Mouse (Mus musculus): Measurements from ENCODE around the gene Aspscr1.
A peak's percentile ranks its signal among the peaks of the same experiment; 100 is the strongest.
"Not testable (repeated sequence)": the region's sequence is repeated elsewhere in the genome, so short reads cannot be mapped to it uniquely, and the experiment has no call there.

Gene Aspscr1

DNA sequence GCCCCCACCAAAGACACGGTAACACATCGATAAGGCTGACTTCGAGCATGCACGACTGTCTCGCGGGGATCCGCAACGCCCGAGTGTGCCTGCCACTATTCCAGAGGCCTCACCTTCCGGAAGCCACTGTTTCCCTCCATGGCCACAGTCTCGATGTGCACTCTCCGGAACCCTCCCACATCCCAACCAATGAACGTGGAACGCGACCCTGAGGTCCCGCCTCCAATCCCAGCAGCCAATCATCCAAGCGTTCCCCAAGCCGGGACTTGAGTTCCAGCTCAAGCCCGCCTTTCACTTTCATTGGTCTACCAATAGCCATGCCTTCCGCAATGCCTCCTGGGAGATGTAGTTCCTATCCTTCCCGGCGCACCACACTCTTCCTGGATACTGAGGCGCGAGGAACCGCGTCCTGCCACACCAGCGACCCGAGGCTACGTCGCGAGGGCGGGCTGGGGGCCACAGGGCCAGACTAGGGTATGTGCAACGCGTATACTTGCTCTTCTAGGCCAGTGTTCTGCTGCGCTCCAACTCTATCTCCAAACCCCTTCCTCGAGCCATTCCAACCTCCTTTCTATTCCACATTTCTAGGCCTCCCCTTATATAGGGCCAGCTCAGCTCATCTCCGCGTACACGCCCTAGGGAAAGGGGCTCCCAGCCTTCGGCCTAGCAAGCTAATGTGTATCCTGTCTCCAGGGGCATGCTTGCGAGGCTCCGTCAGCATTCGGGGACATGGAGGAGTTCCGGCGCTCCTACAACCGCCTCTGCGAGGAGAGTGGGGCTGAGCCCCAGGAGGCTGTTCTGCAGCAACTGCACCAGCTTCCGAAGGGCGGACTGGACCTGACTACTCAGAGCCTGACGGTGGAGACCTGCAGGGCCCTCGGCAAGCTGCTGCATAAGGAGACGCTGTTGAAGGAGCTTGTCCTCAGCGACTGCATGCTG is 41.1 kb downstream of the Aspscr1 start, which contains the start of the genes Cenpx and Lrrc45:
Gene Cenpx (minus strand): TSS at position 159 of the 939 bp plus-strand sequence.
Gene Lrrc45 (plus strand): TSS at position 346 of the 939 bp plus-strand sequence.
- peak; percentile 97 to 99 for DNase-seq (ENCODE audit: low spot score in 2 of 2)

DNA sequence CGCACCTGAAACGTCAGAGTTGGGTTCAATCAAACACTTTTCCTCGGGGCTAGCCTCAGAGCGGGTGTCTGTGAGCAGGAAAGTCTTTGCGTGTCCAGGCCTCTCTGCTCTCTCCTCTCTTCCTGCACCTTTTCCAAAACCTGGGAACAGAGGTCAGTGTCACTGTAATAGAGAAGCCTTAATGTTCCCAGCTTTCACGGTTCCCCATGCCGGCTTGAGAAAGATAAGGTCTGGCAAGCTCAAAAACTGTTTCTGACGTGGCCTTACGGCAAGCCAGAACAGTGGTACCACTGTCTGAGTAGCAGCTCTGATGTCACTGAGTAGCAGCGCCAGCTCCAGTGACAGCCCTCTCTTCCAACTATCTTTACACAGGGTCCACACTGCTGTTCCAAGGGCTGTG is 41.8 kb downstream of the Aspscr1 start:
- no peak for DNase-seq (ENCODE audit: low spot score in 2 of 2)

DNA sequence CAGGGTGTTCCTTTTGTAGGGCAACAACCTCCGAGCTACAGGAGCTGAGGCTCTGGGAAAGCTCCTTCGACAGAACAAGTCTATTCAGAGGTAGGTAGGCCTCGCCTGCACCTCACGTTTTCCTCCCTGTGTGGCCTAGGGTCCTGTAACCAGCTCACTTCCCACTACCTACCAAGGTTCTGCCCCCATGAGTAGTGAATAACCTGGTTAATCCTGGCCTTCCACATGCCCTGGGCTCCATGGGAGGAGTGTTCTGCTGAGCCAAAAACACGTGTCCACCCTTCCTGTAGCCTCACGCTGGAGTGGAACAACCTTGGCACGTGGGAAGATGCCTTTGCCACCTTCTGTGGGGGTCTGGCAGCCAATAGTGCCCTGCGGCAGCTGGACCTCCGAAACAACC is 42.4 kb downstream of the Aspscr1 start:
- DNase-seq (ENCODE audit: low spot score in 2 of 2), result no peak

DNA sequence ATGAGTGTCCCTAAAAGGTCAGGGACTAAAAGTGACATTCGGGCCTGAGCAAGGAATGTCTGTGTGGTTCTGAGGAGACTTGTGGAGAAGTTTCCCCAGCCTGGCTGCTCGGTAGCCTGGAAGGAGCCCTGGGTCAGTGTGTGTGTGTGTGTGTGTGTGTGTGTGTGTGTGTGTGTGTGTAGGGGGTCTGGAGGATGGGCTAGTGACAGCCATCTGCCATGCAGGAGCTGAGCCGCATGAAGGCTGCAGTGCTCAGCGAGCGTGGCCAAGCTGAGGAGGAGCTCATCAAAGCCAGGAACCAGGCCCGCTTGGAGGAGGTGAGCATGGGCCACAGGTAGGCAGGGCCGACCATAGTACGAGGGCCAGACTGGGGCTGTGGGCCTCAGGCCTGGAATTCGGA is 46.5 kb downstream of the Aspscr1 start:
- DNase-seq (ENCODE audit: low spot score in 2 of 2), result no peak

DNA sequence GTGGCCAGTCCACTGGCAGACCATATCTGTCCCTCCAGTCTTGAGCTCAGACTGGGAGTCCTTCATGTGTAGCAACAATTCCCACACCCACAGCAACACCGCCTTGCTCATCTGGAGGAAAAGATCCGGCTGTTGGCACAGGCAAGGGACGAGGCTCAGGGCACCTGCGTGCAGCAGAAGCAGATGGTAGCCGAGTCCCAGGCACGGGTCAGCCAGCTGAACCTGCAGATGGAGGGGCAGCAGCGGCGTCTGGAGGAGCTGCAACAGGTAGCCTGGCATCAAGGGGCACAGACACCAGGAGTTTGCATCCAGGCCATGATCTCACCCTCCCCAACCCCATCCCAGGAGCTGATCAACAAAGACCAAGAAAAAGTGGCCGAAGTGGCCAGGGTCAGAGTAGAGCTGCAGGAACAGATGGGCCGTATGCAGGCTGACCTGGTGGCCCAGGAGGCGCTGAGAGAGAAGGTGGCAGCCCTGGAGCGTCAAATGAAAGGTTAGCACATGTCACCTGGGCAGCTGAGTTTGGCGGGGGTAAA is 47.1 kb downstream of the Aspscr1 start:
- no peak for DNase-seq (ENCODE audit: low spot score in 2 of 2)

DNA sequence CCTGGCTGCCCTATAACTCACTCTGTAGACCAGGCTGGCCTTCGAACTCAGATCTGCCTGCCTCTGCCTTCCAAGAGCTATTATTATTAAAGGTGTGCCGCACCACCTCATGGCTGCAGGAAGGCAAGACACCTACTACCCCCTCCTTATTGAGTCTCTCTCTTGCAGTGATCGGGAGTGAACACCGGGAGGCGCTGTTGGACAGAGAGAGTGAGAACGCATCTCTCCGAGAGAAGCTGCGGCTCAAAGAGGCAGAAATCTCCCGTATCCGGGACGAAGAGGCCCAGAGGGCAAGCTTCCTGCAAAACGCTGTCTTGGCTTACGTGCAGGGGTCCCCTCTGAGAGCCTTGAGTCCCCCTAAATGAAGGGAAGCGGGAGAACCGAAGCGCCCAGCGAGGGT is 47.7 kb downstream of the Aspscr1 start:
- peak in 1 of 2 experiments; percentile 90 for DNase-seq (ENCODE audit: low spot score in 2 of 2)

DNA sequence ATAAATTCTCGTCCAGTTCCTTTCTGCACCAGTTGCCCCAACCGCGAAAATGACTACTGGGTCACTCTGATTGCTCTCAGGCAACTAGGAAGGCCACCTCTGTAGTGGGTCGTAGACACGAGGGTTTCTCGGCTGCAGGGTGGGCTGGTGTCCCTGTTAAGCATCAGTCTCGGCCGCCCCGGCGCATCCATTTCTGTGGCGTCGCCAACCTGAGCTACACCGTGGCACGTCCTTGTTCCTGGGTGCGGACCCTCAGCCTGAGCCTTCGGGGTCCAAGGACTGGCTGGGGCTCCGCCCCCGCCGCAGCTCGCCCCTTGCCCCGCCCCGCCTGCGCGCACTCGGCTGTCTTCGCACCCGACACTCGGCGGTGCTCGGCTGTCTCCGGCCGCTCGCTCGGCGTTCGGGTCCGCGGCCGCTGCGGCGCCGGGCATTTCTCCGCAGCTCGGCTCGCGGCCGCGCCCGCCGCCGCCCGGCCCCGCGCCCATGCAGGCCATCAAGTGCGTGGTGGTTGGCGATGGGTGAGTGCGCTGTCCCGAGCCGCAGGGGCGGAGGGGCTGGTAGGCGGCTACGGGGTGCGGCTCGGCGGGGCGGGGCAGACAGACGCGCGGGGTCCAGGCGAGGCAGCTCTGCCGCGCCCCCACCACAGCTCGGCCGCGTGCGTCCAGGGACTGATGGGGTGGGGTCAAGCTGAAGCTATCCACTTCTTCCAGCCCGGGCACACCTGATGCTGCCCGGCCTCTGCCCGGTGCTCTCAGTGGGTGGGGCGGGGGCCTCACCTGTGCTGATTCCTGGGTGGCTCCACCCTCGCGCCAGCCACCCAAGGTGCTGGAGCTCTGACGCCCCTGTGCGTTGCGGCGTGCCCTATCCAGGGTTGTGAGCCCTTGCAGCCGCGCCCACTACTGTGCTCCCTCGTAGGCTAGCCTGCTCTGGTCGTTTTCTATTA is 48.6 kb downstream of the Aspscr1 start, which contains the start of gene Rac3:
Gene Rac3 (plus strand): TSS at position 347 of the 943 bp plus-strand sequence.
- peak in 1 of 2 experiments; percentile 44 for DNase-seq (ENCODE audit: low spot score in 2 of 2)

DNA sequence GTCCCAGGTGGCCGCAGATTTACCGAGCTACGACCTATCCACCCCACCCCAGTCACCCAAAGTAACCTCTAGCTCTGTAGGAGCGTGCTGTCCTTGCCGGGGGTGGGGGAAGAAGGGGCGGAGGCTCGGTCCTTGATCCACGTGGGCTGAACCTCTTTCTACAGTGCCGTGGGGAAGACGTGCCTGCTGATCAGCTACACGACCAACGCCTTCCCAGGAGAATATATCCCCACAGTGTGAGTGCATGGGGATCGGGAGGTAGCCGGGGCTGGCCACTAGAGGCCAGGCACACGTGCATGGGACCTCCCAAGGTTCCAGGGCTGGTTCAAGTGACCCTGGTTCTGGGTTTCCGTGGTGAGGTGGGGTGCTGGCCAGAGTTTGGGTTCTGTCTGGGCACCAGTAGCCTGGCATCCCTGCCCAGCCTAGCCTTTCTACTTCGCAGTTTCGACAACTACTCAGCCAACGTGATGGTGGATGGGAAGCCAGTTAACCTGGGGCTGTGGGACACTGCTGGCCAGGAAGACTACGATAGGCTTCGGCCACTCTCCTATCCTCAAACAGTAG is 49.4 kb downstream of the Aspscr1 start:
- no peak for DNase-seq (ENCODE audit: low spot score in 2 of 2)

DNA sequence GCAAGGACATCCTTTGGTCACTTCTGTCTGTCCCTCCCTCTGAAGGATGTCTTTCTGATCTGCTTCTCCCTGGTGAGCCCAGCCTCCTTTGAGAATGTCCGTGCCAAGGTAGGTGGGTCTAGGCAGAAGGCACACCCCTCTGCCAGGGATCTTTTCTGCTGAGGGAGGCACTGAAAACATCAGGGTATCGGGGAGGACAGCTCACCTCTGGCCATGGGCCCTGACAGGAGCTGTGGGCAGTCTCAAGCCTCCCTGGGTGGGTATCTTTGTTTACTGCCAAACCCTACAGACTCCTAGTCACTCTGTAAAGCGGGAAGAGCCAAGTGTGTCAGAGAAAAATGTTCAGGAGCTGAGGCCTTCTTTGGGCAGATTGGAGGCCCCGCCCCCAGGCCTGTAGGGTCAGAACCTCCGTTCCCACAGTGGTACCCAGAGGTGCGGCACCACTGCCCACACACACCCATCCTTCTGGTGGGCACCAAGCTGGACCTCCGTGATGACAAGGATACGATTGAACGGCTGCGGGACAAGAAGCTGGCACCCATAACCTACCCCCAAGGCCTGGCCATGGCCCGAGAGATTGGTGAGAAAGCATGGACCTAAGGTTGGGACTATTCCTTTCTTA is 50.1 kb downstream of the Aspscr1 start:
- DNase-seq (ENCODE audit: low spot score in 2 of 2), result no peak

DNA sequence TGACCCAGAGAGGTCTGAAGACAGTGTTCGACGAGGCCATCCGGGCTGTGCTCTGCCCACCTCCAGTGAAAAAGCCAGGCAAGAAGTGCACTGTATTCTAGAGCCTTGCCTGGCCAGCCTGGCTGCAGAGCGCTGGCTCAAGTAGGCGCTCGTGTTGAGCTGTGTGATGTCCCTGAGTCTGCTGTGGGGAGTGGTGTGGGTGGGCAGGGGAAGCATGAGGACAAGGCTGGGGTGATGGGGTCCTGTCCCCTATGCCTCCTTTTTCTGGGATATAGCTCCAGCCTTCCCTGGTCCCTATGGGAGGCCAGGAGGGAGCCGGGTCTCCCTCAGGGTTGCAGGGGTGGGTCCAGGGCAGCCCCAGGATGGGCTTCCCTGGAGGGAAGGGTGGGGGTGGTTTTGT is 50.7 kb downstream of the Aspscr1 start:
- no peak for DNase-seq (ENCODE audit: low spot score in 2 of 2)

DNA sequence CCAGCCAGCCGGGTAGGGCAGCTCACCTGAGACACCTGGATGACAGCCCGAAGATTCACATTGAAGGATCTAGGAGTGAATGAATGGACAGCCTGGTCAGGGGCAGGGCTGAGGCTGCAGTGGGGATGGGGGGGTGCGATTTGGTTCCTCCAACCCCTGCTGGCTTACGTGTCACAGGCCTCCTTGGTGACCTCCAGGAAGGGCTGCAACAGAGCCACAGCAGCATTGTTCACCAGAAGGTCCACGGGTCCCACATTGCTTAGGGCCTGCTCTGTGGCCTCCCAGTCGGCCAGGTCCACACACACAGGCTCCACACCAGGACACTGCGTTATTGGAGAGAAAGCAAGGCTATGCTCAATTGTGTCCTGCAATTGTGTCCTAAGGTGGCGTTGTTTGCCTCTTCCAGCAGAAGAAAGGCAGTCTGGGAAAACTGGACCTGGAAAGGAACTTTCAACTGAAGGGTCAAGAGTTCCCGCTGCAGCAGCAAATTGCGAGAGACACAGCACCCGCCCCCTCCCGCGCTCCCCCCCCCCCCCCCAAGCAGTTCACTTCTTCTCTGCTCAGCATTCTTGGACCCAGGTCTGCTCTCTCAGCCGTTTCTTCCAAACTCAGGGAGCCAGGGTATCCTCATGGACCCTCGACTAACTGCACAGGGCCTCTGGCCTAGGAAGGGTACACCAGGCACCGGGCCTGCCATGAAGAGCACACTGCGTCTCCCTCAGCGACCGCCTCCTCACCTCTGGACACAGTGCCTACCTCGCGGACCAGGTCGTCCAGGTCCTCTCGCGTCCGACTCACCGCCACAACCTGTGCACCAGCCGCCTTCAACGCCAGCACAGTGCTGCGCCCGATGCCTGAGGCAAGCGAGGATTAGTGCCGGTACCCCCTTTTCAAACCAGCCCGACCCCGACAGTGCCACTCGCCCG is 53.7 kb downstream of the Aspscr1 start:
- DNase-seq (ENCODE audit: low spot score in 2 of 2), result no peak

DNA sequence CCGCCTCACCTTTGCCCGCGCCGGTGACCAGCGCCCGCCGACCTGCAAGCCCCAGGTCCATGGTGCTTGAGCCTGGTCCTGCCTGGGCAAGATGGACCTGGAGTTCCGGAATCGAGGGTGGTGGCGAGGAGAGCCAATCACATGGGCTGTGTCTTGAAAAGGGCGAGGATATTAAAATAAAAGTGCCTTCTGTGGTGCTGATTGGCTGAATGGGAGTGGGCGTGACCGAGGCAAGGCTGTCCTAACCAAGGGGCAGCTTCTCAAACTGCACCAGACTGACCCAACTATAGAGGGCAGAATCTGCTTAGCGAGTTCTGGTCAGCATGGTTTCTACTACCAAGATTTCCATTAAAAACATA is 54.4 kb downstream of the Aspscr1 start, which contains the start of gene Dcxr:
Gene Dcxr (minus strand): TSS at position 113 of the 359 bp plus-strand sequence.
- peak in 1 of 2 experiments; percentile 81 for DNase-seq (ENCODE audit: low spot score in 2 of 2)

DNA sequence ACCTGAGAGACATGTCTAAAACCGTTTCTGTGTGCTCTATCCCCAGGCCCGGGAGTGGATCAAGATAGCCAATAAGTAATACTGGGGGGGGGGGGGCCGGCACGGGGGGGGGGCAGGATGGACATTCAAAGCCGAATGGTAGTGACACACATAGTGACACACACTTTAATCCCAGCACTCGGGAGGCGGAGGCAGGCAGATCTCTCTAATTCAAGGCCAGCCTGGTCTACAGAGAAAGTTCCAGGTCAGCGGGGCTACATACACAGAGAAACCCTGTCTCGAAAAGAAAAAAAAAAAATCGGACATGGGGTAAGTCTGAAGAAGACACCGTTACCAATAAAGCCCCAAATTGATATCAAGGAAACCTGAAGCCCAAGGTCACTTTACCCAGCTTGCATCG is 54.8 kb downstream of the Aspscr1 start:
- no peak for DNase-seq (ENCODE audit: low spot score in 2 of 2)

DNA sequence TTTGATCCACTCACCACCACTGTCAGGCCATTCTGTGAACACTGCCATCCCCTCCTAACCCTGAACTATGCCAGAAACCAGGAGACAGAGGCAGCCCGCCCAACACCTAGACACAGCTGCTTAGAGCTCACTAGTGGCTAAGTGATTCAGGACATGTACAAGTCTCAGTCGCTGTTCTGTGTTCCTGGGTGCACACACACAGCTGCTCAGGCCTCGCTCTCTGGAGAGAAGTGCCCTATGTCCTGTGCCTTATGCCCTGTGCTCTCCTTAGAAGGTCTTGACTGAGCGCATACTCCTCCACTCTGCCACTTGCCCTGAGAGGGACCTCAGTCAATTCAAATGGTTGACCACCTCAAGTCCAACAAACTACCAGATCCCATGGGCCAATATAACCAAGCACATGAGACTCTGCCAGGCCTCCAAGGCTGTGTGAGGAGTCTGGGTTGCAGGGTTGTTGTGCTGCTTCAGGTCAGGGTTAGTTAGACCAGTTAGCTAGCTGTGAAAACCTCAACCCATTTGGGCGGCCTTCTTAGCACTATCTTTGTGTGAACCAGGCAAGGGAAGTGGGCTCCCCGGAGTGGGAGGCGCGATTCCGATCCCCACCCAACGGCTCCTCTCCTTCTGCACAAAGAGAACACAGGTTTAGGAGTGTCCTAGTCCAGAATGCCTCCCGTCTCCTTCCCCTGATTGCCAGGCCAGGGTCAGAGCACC is 55.9 kb downstream of the Aspscr1 start:
- DNase-seq (ENCODE audit: low spot score in 2 of 2), result no peak

DNA sequence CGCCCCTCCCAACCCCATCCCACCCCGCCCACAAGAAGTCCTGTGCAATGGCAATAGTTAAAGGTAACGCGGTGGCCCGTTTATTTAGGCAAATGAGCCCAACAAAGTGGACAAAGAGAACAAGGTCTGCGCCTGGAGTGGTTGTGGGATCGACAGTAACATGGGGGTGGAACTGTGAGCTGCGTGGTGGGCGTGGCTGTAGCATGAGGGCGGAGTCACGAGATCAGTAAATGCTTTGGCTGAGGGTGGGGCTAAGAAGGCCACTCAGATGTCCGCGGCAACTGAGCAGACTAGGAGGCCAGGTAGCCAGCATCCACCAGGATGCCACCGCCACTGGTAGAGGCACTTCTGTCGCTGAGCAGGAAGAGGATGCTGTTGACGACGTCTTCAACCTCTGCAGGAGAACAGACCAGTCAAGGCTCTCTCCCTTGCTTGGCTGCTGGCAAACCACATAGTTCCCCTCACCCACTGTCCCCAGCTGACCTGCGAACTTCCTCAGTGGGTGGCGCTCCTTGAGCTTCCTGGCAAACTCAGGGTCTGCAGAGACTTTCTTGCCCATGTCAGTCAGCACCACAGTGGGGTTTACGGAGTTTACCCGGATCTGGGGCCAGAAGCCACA is 56.8 kb downstream of the Aspscr1 start:
- not testable (repeated sequence) for DNase-seq (ENCODE audit: low spot score in 2 of 2)

DNA sequence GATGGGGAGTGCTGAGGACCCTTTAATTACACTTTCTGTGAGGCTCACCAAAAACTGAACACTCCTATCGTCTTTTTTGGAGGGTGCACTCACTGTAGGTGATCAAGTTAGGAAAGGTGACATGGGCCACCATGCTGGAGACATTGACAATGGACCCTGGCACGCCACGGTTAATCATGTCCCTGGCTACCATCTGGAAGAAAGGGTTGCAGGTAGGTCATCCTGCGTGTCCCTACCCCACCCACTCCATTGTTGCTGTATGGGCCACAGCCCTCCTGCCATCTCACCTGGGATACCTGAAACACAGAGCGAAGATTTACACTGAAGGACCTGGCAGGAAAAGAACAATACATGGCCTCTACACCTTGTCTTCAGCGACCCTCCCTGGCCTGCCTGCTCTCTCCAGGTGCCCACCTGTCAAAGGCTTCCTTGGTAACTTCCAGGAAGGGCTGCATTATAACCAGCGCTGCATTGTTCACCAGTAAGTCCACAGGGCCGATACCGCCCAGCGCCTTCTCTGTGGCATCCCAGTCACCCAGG is 57.6 kb downstream of the Aspscr1 start:
- DNase-seq (ENCODE audit: low spot score in 2 of 2), result no peak

DNA sequence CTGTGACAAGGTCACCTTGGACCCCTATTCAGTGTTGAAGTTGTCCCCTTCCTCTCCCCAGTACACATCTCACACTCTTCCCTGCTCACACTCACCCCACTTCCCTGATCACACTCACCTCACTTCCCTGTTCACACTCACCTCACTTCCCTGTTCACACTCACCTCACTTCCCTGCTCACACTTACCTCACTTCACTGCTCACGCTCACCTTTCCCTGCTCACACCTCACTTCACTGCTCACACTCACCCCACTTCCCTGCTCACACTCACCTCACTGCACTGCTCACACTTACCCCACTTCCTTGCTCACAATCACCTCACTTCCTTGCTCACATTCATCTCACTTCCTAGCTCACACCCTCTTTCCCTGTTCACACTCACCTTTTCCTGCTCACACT is 58.6 kb downstream of the Aspscr1 start:
- DNase-seq (ENCODE audit: low spot score in 2 of 2), result no peak

DNA sequence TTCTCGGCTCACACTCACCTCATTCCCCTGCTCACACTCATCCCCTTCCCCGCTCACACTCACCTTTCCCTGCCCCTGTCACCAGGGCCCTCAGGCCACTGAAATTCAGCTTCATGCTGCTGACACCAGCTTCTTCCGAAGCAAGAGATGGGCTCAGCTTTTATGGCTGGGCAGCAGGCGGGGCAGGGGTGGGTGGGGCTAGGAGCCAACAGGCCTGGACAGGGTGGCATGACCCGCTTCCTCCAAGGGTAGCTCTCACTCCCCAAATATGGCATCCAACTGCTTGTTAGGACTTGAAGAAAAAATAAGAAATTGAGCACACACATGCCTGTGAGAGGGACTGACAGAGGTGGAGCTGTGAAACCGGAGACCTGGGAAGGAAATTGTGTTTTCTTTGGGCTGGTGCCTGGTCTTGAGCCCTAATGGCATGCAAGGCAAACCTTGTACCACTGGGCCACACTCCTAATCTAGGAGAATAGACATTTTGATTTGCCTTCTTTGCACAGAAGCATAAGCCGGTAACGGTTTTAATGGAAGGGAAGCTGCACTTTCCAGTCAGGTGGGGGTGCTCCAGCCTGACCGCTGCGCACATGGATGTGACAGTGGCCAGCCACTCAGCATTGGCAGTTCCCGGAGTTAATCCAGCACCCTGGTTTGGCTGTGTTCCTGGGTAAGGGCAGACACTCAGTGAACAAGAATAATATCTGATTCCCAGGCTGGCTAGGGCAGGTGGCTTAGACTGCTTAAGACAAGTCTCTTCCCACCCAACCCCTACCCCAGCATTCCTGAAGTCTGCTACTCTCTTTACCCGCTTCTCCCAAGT is 59.3 kb downstream of the Aspscr1 start, which contains the start of gene Cbr2:
Gene Cbr2 (minus strand): TSS at position 257 of the 823 bp plus-strand sequence.
- no peak for DNase-seq (ENCODE audit: low spot score in 2 of 2)

All from left cerebral cortex, adult 9 months (tissue).